Mouse (Mus musculus): ENCODE measurements at regions not wholly inside any gene's neighbourhood (a gene's known extent, or its start where the extent isn't known, plus 50 kb on each side); places are given as distances from the start of the nearest gene placed in this dataset.

DNA sequence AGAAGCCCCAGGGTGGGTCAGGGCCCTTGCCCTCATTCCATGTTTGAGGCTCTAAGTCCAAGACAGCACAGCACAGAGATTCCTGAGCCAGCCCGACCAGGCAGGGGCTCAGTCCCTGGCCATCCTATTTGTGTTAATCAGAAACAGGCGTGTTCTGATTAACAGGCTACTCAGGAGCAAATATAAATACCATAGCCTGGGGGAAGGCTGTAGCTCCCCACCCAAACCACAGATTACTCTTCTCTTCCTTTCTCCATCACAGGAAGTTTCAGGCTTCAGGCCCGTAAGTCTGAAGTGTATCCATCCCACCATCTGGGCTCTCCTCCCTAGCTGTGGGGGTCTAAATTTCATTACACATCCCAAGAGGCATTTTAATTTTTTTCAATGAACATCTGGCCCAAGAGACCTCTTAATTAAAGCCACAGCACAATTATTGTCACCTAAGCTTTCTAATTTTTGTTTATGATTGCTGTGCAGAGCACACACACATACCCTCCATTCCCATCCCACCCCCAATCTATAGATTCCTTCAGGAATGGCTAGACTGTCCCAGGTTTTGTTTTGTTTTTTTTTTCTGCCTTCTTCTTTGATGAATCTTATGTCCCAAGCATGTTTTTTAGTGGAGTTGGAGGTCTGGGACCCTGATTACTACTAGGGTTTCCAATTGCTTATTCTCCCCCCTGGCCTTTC is 197.9 kb upstream of the Cdh11 start:
- H3K4me2 ChIP-seq (ENCODE audit: low read depth), result no peak overlapping the region
- TF ChIP-seq TCF12 (IDR thresholded peaks at IDR 0.05; ENCODE audit: insufficient read depth, poor library complexity, severe bottlenecking) (no peak), TCF3 (IDR thresholded peaks at IDR 0.05; ENCODE audit: insufficient read length, low read depth) (no peak)
- H3K4me3 ChIP-seq, result no peak overlapping the region

DNA sequence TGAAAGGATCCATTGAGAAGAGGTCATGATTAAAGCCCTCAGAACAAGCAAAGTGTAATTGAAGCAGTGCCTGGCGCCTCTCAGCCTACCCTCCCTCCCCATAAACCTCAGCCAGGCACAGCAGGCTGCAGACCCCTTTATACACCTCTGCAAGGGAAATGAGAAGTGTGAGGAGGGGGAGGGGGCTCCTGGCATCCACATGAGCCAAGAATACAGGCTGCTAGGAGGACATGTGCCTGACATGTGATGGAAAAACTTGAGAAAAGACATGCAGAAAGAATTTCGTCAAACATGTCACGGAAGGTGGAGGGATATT is 198.4 kb upstream of the Cdh11 start:
- no peaks in the 10 kb centered on the region for H3K79me2 ChIP-seq (ENCODE audit: control insufficient read depth, insufficient read depth)
- no peaks in the 10 kb centered on the region for H3K27me3 ChIP-seq (ENCODE audit: control insufficient read depth, insufficient read depth, insufficient read length)
- no peak overlapping the region for H3K4me3 ChIP-seq
- H3K36me3 ChIP-seq (ENCODE audit: control insufficient read depth, insufficient read depth), result no peaks in the 10 kb centered on the region
- no peak overlapping the region for H3ac ChIP-seq (ENCODE audit: control insufficient read depth, insufficient read length)
- TF ChIP-seq SRF (IDR thresholded peaks at IDR 0.05; ENCODE audit: control insufficient read depth, insufficient read length, low read depth), result no peak
- TF ChIP-seq REST (IDR thresholded peaks at IDR 0.05; ENCODE audit: insufficient read depth, insufficient read length), result no peak
- TF ChIP-seq POLR2AphosphoS2 (IDR thresholded peaks at IDR 0.05; ENCODE audit: insufficient read length, low read depth), result no peak
- TF ChIP-seq MAX (IDR thresholded peaks at IDR 0.05; ENCODE audit: low read depth), result no peak
- no peak overlapping the region for H3K4me2 ChIP-seq (ENCODE audit: low read depth)

More for the DNA sequence above, 197.9 kb upstream of the Cdh11 start:
- Histone ChIP-seq H3K79me2 (ENCODE audit: control insufficient read depth, insufficient read depth) (no peaks in the 10 kb centered on the region), H3K36me3 (ENCODE audit: control insufficient read depth, insufficient read depth) (no peaks in the 10 kb centered on the region), H3ac (ENCODE audit: control insufficient read depth, insufficient read length) (no peak overlapping the region), H3K27me3 (ENCODE audit: control insufficient read depth, insufficient read depth, insufficient read length) (no peaks in the 10 kb centered on the region)

DNA sequence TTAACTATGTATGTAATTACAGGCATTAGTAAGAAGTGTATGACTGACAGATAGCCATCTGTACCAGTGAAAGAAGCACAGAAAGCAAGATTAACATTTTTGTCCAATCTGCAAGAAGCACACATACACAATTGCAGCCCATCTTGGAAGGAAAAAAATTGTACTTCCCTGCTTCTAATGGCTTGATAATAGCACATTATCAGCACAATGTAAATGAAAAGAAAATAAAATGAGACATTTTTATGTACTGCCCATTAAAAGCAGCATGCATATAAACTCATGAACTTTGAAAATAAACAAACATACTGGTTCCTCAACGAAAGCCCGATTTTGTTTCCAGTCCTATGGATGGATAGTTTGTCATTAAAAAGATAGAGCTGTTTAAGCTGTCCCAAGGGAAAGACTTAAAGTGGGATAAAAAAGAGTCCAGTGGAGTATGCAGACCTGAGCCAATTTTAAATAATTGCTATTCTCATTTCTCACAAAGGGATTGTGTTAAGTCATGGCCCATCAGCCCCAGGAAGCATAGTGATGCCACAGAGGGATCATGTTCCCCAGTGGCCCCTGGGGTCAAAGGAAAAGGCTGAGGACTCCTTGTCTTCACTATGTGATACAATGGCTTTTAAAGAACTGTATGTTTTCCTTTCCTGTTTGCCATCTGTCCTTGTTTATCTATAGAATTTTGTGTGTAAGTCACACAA is 222.0 kb upstream of the Cdh11 start:
- Histone ChIP-seq H3K36me3 (ENCODE audit: control insufficient read depth, insufficient read depth) (no peaks in the 10 kb centered on the region), H3K27me3 (ENCODE audit: control insufficient read depth, insufficient read depth, insufficient read length) (no peaks in the 10 kb centered on the region), H3K4me3 (no peak overlapping the region), H3K4me2 (ENCODE audit: low read depth) (no peak overlapping the region), H3ac (ENCODE audit: control insufficient read depth, insufficient read length) (no peak overlapping the region), H3K79me2 (ENCODE audit: control insufficient read depth, insufficient read depth) (no peaks in the 10 kb centered on the region)
- TF ChIP-seq SRF (IDR thresholded peaks at IDR 0.05; ENCODE audit: control insufficient read depth, insufficient read length, low read depth) (no peak), CEBPB (IDR thresholded peaks at IDR 0.05; ENCODE audit: insufficient read depth, poor library complexity, severe bottlenecking) (no peak)

DNA sequence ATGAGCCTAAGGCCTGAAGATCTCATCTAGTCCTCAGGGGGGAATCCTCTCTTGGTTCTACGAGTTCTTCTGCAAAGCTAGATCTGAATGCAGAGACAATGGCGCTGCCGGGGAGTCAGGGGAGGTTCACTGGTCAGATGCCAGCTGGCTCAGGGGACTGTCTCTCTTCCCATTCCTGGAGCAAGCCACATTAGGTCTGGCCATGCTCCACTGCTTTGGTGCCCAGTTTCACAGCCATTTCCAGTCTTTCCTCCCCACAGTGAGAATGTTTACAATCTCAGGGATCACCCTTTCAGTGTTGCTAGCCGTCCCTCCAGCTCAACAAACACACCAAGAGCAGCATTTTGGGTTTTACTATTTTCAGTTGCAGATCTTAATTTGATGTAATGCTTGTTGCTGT is 233.7 kb upstream of the Cdh11 start:
- H3K27me3 ChIP-seq (ENCODE audit: control insufficient read depth, insufficient read depth, insufficient read length), result no peaks in the 10 kb centered on the region
- no peak overlapping the region for H3K4me3 ChIP-seq
- H3ac ChIP-seq (ENCODE audit: control insufficient read depth, insufficient read length), result no peak overlapping the region
- H3K4me2 ChIP-seq (ENCODE audit: low read depth), result peak overlapping the region; percentile 34
- TF ChIP-seq USF1 (IDR thresholded peaks at IDR 0.05; ENCODE audit: low read depth) (no peak), POLR2AphosphoS2 (IDR thresholded peaks at IDR 0.05; ENCODE audit: insufficient read length, low read depth) (no peak), POLR2A (IDR thresholded peaks at IDR 0.05; ENCODE audit: insufficient read length, low read depth) (no peak), TCF12 (IDR thresholded peaks at IDR 0.05; ENCODE audit: insufficient read depth, poor library complexity, severe bottlenecking) (no peak), CEBPB (IDR thresholded peaks at IDR 0.05; ENCODE audit: insufficient read depth, poor library complexity, severe bottlenecking) (no peak), MYOG (IDR thresholded peaks at IDR 0.05; ENCODE audit: control insufficient read depth in 1 of 3, insufficient read depth in 1 of 3, insufficient read length in 2 of 3, low read depth in 2 of 3) (no peak), REST (IDR thresholded peaks at IDR 0.05; ENCODE audit: insufficient read depth, insufficient read length) (no peak), TCF3 (IDR thresholded peaks at IDR 0.05; ENCODE audit: insufficient read length, low read depth) (no peak)
- no peaks in the 10 kb centered on the region for H3K79me2 ChIP-seq (ENCODE audit: control insufficient read depth, insufficient read depth)
- H3K36me3 ChIP-seq (ENCODE audit: control insufficient read depth, insufficient read depth), result no peaks in the 10 kb centered on the region

DNA sequence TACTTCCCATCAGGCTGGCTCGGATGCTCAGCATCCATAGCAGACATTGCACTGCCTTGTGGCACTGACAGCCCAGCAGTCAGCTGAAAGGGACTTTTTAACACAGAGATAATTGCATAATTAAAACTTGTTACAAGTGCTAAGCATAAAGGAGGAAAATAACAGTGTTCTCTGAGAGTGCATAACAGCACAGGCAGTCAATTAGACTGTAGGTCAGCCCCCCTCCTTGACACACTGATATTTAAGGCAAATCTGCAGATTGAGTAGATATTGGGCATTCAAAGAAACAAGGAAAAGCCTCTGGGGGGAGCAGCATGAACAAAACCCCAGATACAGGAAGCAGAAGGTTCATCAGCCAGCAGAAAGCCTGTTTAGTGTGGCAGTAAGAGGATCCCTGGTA is 237.8 kb upstream of the Cdh11 start:
- H3K4me3 ChIP-seq, result no peak overlapping the region
- TF ChIP-seq POLR2AphosphoS2 (IDR thresholded peaks at IDR 0.05; ENCODE audit: insufficient read length, low read depth) (no peak), MYOD1 (IDR thresholded peaks at IDR 0.05; ENCODE audit: control insufficient read depth in 1 of 3, insufficient read length in 2 of 3, low read depth in 2 of 3) (no peak), CEBPB (IDR thresholded peaks at IDR 0.05; ENCODE audit: insufficient read depth, poor library complexity, severe bottlenecking) (no peak), TCF3 (IDR thresholded peaks at IDR 0.05; ENCODE audit: insufficient read length, low read depth) (no peak), MYOG (IDR thresholded peaks at IDR 0.05; ENCODE audit: control insufficient read depth in 1 of 3, insufficient read depth in 1 of 3, insufficient read length in 2 of 3, low read depth in 2 of 3) (no peak), REST (IDR thresholded peaks at IDR 0.05; ENCODE audit: insufficient read depth, insufficient read length) (no peak), MAX (IDR thresholded peaks at IDR 0.05; ENCODE audit: low read depth) (no peak), POLR2A (IDR thresholded peaks at IDR 0.05; ENCODE audit: insufficient read length, low read depth) (no peak), TCF12 (IDR thresholded peaks at IDR 0.05; ENCODE audit: insufficient read depth, poor library complexity, severe bottlenecking) (no peak), E2F4 (IDR thresholded peaks at IDR 0.05; ENCODE audit: insufficient read depth) (no peak), SRF (IDR thresholded peaks at IDR 0.05; ENCODE audit: control insufficient read depth, insufficient read length, low read depth) (no peak), USF1 (IDR thresholded peaks at IDR 0.05; ENCODE audit: low read depth) (no peak)
- H3ac ChIP-seq (ENCODE audit: control insufficient read depth, insufficient read length), result no peak overlapping the region

More for the DNA sequence above, 237.8 kb upstream of the Cdh11 start:
- H3K4me2 ChIP-seq (ENCODE audit: low read depth), result no peak overlapping the region
- no peaks in the 10 kb centered on the region for H3K36me3 ChIP-seq (ENCODE audit: control insufficient read depth, insufficient read depth)
- no peaks in the 10 kb centered on the region for H3K79me2 ChIP-seq (ENCODE audit: control insufficient read depth, insufficient read depth)
- H3K27me3 ChIP-seq (ENCODE audit: control insufficient read depth, insufficient read depth, insufficient read length), result no peaks in the 10 kb centered on the region

Measured in myocyte (in vitro differentiated cells).